Mouse (Mus musculus) cerebellum, adult 9-10 months (tissue): Measurements from ENCODE around the gene Lep.
A peak's percentile ranks its signal among the peaks of the same experiment; 100 is the strongest.

ENCODE experiments used
- DNase-seq: peaks from one replicate; pipeline ENCODE4 v3.0.0; 2022

The Lep gene

GRCm38 (mm10) chr6:29059846-29060685, at the start of gene Lep:
TSS of gene Lep (plus strand) at chr6:29060220.
- DNase-seq: peak; percentile 51

GRCm38 (mm10) chr6:29011651-29012050, 48.4 kb upstream of the Lep start:
- DNase-seq: peak; percentile 75

GRCm38 (mm10) chr6:29013216-29013615, 46.8 kb upstream of the Lep start:
- DNase-seq: no peak

- DNase-seq: peak; percentile 57
Observed at GRCm38 (mm10) chr6:29016891-29017412, 43.1 kb upstream of the Lep start.

GRCm38 (mm10) chr6:29019756-29020720, 40.0 kb upstream of the Lep start:
- DNase-seq: no peak

GRCm38 (mm10) chr6:29020937-29021336, 39.1 kb upstream of the Lep start:
- no peak for DNase-seq

- no peak for DNase-seq
Observed at GRCm38 (mm10) chr6:29021501-29021900, 38.5 kb upstream of the Lep start.

GRCm38 (mm10) chr6:29022115-29022514, 37.9 kb upstream of the Lep start:
- DNase-seq: no peak

- DNase-seq: peak; percentile 79
Observed at GRCm38 (mm10) chr6:29023206-29023967, 36.6 kb upstream of the Lep start.

- peak; percentile 80 for DNase-seq
Observed at GRCm38 (mm10) chr6:29024000-29024417, 36.0 kb upstream of the Lep start.

GRCm38 (mm10) chr6:29025796-29026482, 34.1 kb upstream of the Lep start:
- no peak for DNase-seq

- DNase-seq: no peak
Observed at GRCm38 (mm10) chr6:29026766-29027165, 33.3 kb upstream of the Lep start.

- DNase-seq: no peak
Observed at GRCm38 (mm10) chr6:29028129-29028528, 31.9 kb upstream of the Lep start.

- DNase-seq: no peak
Observed at GRCm38 (mm10) chr6:29029521-29029920, 30.5 kb upstream of the Lep start.

- peak; percentile 89 for DNase-seq
Observed at GRCm38 (mm10) chr6:29031216-29031615, 28.8 kb upstream of the Lep start.

- DNase-seq: no peak
Observed at GRCm38 (mm10) chr6:29031704-29032310, 28.2 kb upstream of the Lep start.

- no peak for DNase-seq
Observed at GRCm38 (mm10) chr6:29032411-29032810, 27.6 kb upstream of the Lep start.

GRCm38 (mm10) chr6:29033981-29034646, 25.9 kb upstream of the Lep start:
- DNase-seq: no peak

GRCm38 (mm10) chr6:29036698-29037097, 23.3 kb upstream of the Lep start:
- DNase-seq: peak; percentile 68

GRCm38 (mm10) chr6:29040266-29040665, 19.8 kb upstream of the Lep start:
- no peak for DNase-seq

GRCm38 (mm10) chr6:29044029-29044428, 16.0 kb upstream of the Lep start:
- no peak for DNase-seq
